Mouse (Mus musculus): Measurements from ENCODE around the gene Rab2b.

DNA sequence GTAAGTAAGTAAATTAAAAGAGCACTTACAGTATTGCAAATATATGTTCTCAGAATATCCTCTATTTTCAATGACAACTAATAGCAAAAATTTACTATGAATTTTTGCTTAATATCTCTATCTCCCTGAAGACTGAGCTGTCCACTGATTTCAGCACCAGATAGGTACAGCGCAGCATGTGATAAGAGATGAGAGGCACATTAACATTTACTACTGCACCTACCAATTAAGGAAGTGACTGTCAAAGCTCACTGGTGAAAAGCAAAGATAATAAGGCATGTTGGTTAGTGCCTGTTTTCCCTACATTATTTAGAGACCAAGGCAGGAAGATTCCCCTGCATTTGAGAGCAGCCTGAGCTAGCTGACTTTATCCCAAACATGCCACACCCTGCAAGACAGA is 43.1 kb downstream of the Rab2b start:
- TF ChIP-seq POLR2A (IDR thresholded peaks at IDR 0.05; ENCODE audit: low read depth, low read length) (no peak), CTCF (IDR thresholded peaks at IDR 0.05; ENCODE audit: extremely low read depth, insufficient read depth, insufficient read length, insufficient replicate concordance) (no peak)

Data from spleen, adult 2 months (tissue).